Mouse (Mus musculus): ENCODE measurements at regions not wholly inside any gene's neighbourhood (a gene's known extent, or its start where the extent isn't known, plus 50 kb on each side); places are given as distances from the start of the nearest gene placed in this dataset.

- no peak for DNase-seq (ENCODE audit: low spot score in 2 of 2)
Observed at GRCm38 (mm10) chr10:20780946-20781345, 56.1 kb upstream of the Pde7b start.

GRCm38 (mm10) chr10:20776640-20777413 is 51.9 kb upstream of the Pde7b start:
- DNase-seq (ENCODE audit: low spot score in 2 of 2), result no peak

- no peak for DNase-seq (ENCODE audit: low spot score in 2 of 2)
Observed at GRCm38 (mm10) chr10:20775731-20776429, 51.0 kb upstream of the Pde7b start.
